Mouse (Mus musculus) cerebellum, adult 2 months (tissue): ENCODE data around the gene Nsf.

Source experiments
- CTCF ChIP-seq: fragments of 200-500 bp; IDR thresholded peaks from 2 replicates; pipeline ENCODE4 v1.5.1; 2011; ENCODE audit warnings: low read depth, mild to moderate bottlenecking, control low read depth, low read length, moderate library complexity, borderline replicate concordance; ENCODE audit not compliant: insufficient read depth
- POLR2A ChIP-seq: fragments of 200-500 bp; IDR thresholded peaks from 2 replicates; pipeline ENCODE4 v1.6.1; 2011; ENCODE audit warnings: low read length, control low read depth, borderline replicate concordance; ENCODE audit not compliant: insufficient read depth

- no peak for TF ChIP-seq POLR2A
- no peak for TF ChIP-seq CTCF
These were observed 1.2 kb downstream of the Nsf start for GRCm38 (mm10) chr11:103952635-103953031.
